ENCODE assay signal across 24 mouse cellular contexts in the genomic region with DNA sequence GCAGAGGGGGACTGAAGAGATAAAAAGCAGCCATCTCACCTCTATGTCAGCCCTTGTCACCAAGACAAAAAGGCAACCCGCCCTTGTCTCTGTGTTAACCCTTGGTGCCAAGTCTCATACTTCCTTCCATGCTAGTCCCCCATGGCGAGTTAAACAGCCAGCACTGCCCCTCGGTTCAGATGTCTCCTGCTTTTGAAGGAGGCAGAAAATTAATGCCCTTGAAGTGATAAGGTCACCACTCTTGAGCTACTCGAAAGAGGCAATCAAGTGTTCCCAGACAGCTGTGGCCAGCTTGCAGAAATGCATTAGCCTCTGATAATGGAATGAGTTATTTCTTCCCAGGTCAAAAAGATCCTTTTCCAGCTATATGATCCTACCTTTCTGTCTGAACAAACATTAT. TPM values are rescaled to one million over a fixed set of nuclear protein-coding genes. Genes with fewer than 3 reads are reported as not detected.
DNase-seq lines count a peak whose midpoint lies in the region; ATAC-seq lines count a peak whose summit lies in the region.
"Had no signal": no experiment of that assay in that cellular context is flagged by ENCODE, and none has a peak within 500 bp of the region (broad histone marks: within the 10 kb centered on the region; RNA-seq: fewer than 3 reads in every experiment).

No protein-coding gene starts in this region.

- peak; percentile 88 for ATAC-seq in kidney, embryonic 16.5 days (ENCODE audit: low FRiP score, low TSS enrichment)
- ATAC-seq: CD4-positive, CD25-positive, alpha-beta regulatory T cell, adult 4 months; forebrain, embryonic 15.5 days had no signal

- no peak overlapping the region for H3K4me2 ChIP-seq in kidney, embryonic 16.5 days (replicated peaks; ENCODE audit: low read depth, low read length)
- H3K4me2 ChIP-seq: embryonic facial prominence, embryonic 12.5 days; forebrain, embryonic 15.5 days; heart, embryonic 11.5 days; heart, embryonic 15.5 days; hindbrain, embryonic 14.5 days had no signal

- DNase-seq in embryo, embryonic 10 days (ENCODE audit: low spot score), result peak; percentile 3
- no peak for DNase-seq in embryo, embryonic 9.5 days (ENCODE audit: extremely low spot score)
- no peak for DNase-seq in kidney, adult 18-20 months
- peak; percentile 2 for DNase-seq in R1 (ENCODE audit: low read depth, low spot score)
- peak; percentile 21 for DNase-seq in mesoderm, embryonic 11.5 days (ENCODE audit: low read depth, low spot score)
- DNase-seq in urinary bladder, postnatal 25 days (ENCODE audit: low spot score), result no peak
- DNase-seq: adrenal gland, postnatal 10 days; B cell, adult 2 months; cerebellum, adult 11-12 months; cerebellum, adult 9-10 months; cerebellum, postnatal 25 days; gastrocnemius, postnatal 36 days; heart, adult 18-20 months; heart, postnatal 14 days had no signal

- no peak overlapping the region for H3K27ac ChIP-seq in kidney, embryonic 16.5 days (ENCODE audit: low read length)
- H3K27ac ChIP-seq: embryonic facial prominence, embryonic 12.5 days; forebrain, embryonic 15.5 days; heart, embryonic 15.5 days; hindbrain, embryonic 14.5 days had no signal

- WGBS in kidney, embryonic 16.5 days, result 12% methylated on average over 4 of the region's 4 CpGs

- H3K4me1 ChIP-seq in kidney, embryonic 16.5 days (ENCODE audit: insufficient read depth, low read length), result no peaks in the 10 kb centered on the region
- H3K4me1 ChIP-seq: embryonic facial prominence, embryonic 12.5 days; forebrain, embryonic 15.5 days; heart, embryonic 15.5 days had no signal

- no peak overlapping the region for H3K9ac ChIP-seq in kidney, embryonic 16.5 days (replicated peaks; ENCODE audit: low read length)
- H3K9ac ChIP-seq: embryonic facial prominence, embryonic 12.5 days; forebrain, embryonic 15.5 days; heart, embryonic 15.5 days; hindbrain, embryonic 14.5 days had no signal

- H3K36me3 ChIP-seq in kidney, embryonic 16.5 days (ENCODE audit: insufficient read depth, low read length), result no peaks in the 10 kb centered on the region
- H3K36me3 ChIP-seq: embryonic facial prominence, embryonic 12.5 days; forebrain, embryonic 15.5 days; G1E; heart, embryonic 15.5 days had no signal

- no peaks in the 10 kb centered on the region for H3K9me3 ChIP-seq in kidney, embryonic 16.5 days (ENCODE audit: low read length)
- H3K9me3 ChIP-seq: embryonic facial prominence, embryonic 12.5 days; forebrain, embryonic 15.5 days; G1E; heart, embryonic 15.5 days had no signal

- no peaks in the 10 kb centered on the region for H3K27me3 ChIP-seq in kidney, embryonic 16.5 days (ENCODE audit: insufficient read depth, low read length)
- H3K27me3 ChIP-seq: embryonic facial prominence, embryonic 12.5 days; forebrain, embryonic 15.5 days; heart, embryonic 15.5 days had no signal

- H3K4me3 ChIP-seq in kidney, embryonic 16.5 days (ENCODE audit: low read length), result no peak overlapping the region
- H3K4me3 ChIP-seq: embryonic facial prominence, embryonic 12.5 days; forebrain, embryonic 15.5 days; heart, embryonic 15.5 days had no signal

RNA-seq across cellular contexts. Expression of a gene that starts 2.9 kb away (rescaled TPM):
- not detected in 2 replicates for polyA plus RNA-seq in kidney, embryonic 16.5 days (2015; fragmentation: Nextera tagmentation; extraction: Ambion mirVana)
- polyA plus RNA-seq: CD4-positive, CD25-positive, alpha-beta regulatory T cell, adult 4 months; cortical plate, adult 2 months; embryonic facial prominence, embryonic 12.5 days; forebrain, embryonic 11.5 days; forebrain, embryonic 15.5 days; G1E; heart, embryonic 11.5 days; heart, embryonic 15.5 days; hindbrain, embryonic 14.5 days had no signal

RNA-seq across cellular contexts. Expression of a gene that starts 20.6 kb away (rescaled TPM):
- not detected in 2 replicates for polyA plus RNA-seq in kidney, embryonic 16.5 days (2015; fragmentation: Nextera tagmentation; extraction: Ambion mirVana)
- polyA plus RNA-seq: CD4-positive, CD25-positive, alpha-beta regulatory T cell, adult 4 months; cortical plate, adult 2 months; embryonic facial prominence, embryonic 12.5 days; forebrain, embryonic 11.5 days; forebrain, embryonic 15.5 days; G1E; heart, embryonic 11.5 days; heart, embryonic 15.5 days; hindbrain, embryonic 14.5 days had no signal

RNA-seq across cellular contexts. Expression of a gene that starts 21.1 kb away (rescaled TPM):
- polyA plus RNA-seq in kidney, embryonic 16.5 days (2015; fragmentation: Nextera tagmentation; extraction: Ambion mirVana), result not detected in 2 replicates
- polyA plus RNA-seq: CD4-positive, CD25-positive, alpha-beta regulatory T cell, adult 4 months; cortical plate, adult 2 months; embryonic facial prominence, embryonic 12.5 days; forebrain, embryonic 11.5 days; forebrain, embryonic 15.5 days; G1E; heart, embryonic 11.5 days; heart, embryonic 15.5 days; hindbrain, embryonic 14.5 days had no signal

RNA-seq across cellular contexts. Expression of a gene that starts 30.8 kb away (rescaled TPM):
- polyA plus RNA-seq in kidney, embryonic 16.5 days (2015; fragmentation: Nextera tagmentation; extraction: Ambion mirVana), result not detected in 2 replicates
- polyA plus RNA-seq: CD4-positive, CD25-positive, alpha-beta regulatory T cell, adult 4 months; cortical plate, adult 2 months; embryonic facial prominence, embryonic 12.5 days; forebrain, embryonic 11.5 days; forebrain, embryonic 15.5 days; G1E; heart, embryonic 11.5 days; heart, embryonic 15.5 days; hindbrain, embryonic 14.5 days had no signal

RNA-seq across cellular contexts. Expression of a gene that starts 33.5 kb away (rescaled TPM):
- polyA plus RNA-seq in kidney, embryonic 16.5 days (2015; fragmentation: Nextera tagmentation; extraction: Ambion mirVana), result not detected in 2 replicates
- polyA plus RNA-seq: CD4-positive, CD25-positive, alpha-beta regulatory T cell, adult 4 months; cortical plate, adult 2 months; embryonic facial prominence, embryonic 12.5 days; forebrain, embryonic 11.5 days; forebrain, embryonic 15.5 days; G1E; heart, embryonic 11.5 days; heart, embryonic 15.5 days; hindbrain, embryonic 14.5 days had no signal

Comparison
In these comparisons a context has a peak if more than half of its experiments do, and no peak if none do; other contexts are left out.
1. DNase-seq: peak in embryo, embryonic 10 days (single experiment), R1 (single experiment) and mesoderm, embryonic 11.5 days (single experiment); none in embryo, embryonic 9.5 days (single experiment), kidney, adult 18-20 months (single experiment) and urinary bladder, postnatal 25 days (single experiment).